Mouse (Mus musculus): ENCODE measurements around the gene Mmrn2. TPM values are rescaled to one million over a fixed set of nuclear protein-coding genes. Genes with fewer than 3 reads are reported as not detected.
A peak's percentile ranks its signal among the peaks of the same experiment; 100 is the strongest.

Gene Mmrn2
- 6.4 and 7.8 TPM in 2 replicates for polyA plus RNA-seq (2016; fragmentation: Nextera tagmentation; extraction: Ambion mirVana)

- no peaks in the 10 kb centered on the region for H3K27me3 ChIP-seq (replicated peaks; ENCODE audit: low read depth, poor library complexity, severe bottlenecking)
- H3K4me1 ChIP-seq: peaks cover 56% of the 10 kb centered on the region
- no peak for DNase-seq (ENCODE audit: low spot score)
- H3K36me3 ChIP-seq (replicated peaks): no peaks in the 10 kb centered on the region
- H3K27ac ChIP-seq (replicated peaks): peak within 1 kb of the TSS; percentile 72; the same call in 1 of the 2 replicates
- H3K9me3 ChIP-seq: no peaks in the 10 kb centered on the region
- peak within 1 kb of the TSS; percentile 14 for H3K4me3 ChIP-seq
- 77% methylated on average over 13 of the region's 13 CpGs for WGBS
These were observed at the start of gene Mmrn2 for GRCm38 (mm10) chr14:34375415-34375904. Gene Mmrn2 (plus strand): TSS chr14:34375465.

- H3K4me1 ChIP-seq: no peaks in the 10 kb centered on the region
- H3K4me3 ChIP-seq: no peak overlapping the region
- WGBS: 92% methylated on average over 3 of the region's 3 CpGs
- DNase-seq (ENCODE audit: low spot score): no peak
- no peaks in the 10 kb centered on the region for H3K9me3 ChIP-seq
- peaks cover 85% of the 10 kb centered on the region for H3K36me3 ChIP-seq (replicated peaks)
- no peak overlapping the region for H3K27ac ChIP-seq (replicated peaks)
- no peaks in the 10 kb centered on the region for H3K27me3 ChIP-seq (replicated peaks; ENCODE audit: low read depth, poor library complexity, severe bottlenecking)
These were observed 48.7 kb upstream of the Mmrn2 start for GRCm38 (mm10) chr14:34326606-34327005.

- Histone ChIP-seq H3K4me1 (no peaks in the 10 kb centered on the region), H3K27me3 (replicated peaks; ENCODE audit: low read depth, poor library complexity, severe bottlenecking) (no peaks in the 10 kb centered on the region), H3K4me3 (no peak overlapping the region), H3K27ac (replicated peaks) (no peak overlapping the region), H3K36me3 (replicated peaks) (peaks cover 92% of the 10 kb centered on the region), H3K9me3 (no peaks in the 10 kb centered on the region)
- DNase-seq (ENCODE audit: low spot score): no peak
- WGBS: 89% methylated on average over 1 of the region's 1 CpGs
These were observed 47.6 kb upstream of the Mmrn2 start for GRCm38 (mm10) chr14:34327618-34328017.

- WGBS: 94% methylated on average over 9 of the region's 9 CpGs
- H3K4me1 ChIP-seq: no peaks in the 10 kb centered on the region
- H3K27me3 ChIP-seq (replicated peaks; ENCODE audit: low read depth, poor library complexity, severe bottlenecking): no peaks in the 10 kb centered on the region
These were observed 44.6 kb upstream of the Mmrn2 start for GRCm38 (mm10) chr14:34330657-34331158.

GRCm38 (mm10) chr14:34331886-34332285 is 43.4 kb upstream of the Mmrn2 start:
- Histone ChIP-seq H3K27me3 (replicated peaks; ENCODE audit: low read depth, poor library complexity, severe bottlenecking) (no peaks in the 10 kb centered on the region), H3K36me3 (replicated peaks) (peaks cover 95% of the 10 kb centered on the region)

More at GRCm38 (mm10) chr14:34330657-34331158, 44.6 kb upstream of the Mmrn2 start:
- Histone ChIP-seq H3K9me3 (no peaks in the 10 kb centered on the region), H3K4me3 (no peak overlapping the region), H3K36me3 (replicated peaks) (peaks cover 95% of the 10 kb centered on the region), H3K27ac (replicated peaks) (no peak overlapping the region)
- no peak for DNase-seq (ENCODE audit: low spot score)

GRCm38 (mm10) chr14:34332476-34332875 is 42.8 kb upstream of the Mmrn2 start:
- Histone ChIP-seq H3K27ac (replicated peaks) (no peak overlapping the region), H3K4me1 (no peaks in the 10 kb centered on the region), H3K27me3 (replicated peaks; ENCODE audit: low read depth, poor library complexity, severe bottlenecking) (no peaks in the 10 kb centered on the region), H3K36me3 (replicated peaks) (peaks cover 96% of the 10 kb centered on the region), H3K4me3 (no peak overlapping the region), H3K9me3 (no peaks in the 10 kb centered on the region)
- no peak for DNase-seq (ENCODE audit: low spot score)
- WGBS: 89% methylated on average over 5 of the region's 5 CpGs

More at GRCm38 (mm10) chr14:34331886-34332285, 43.4 kb upstream of the Mmrn2 start:
- Histone ChIP-seq H3K9me3 (no peaks in the 10 kb centered on the region), H3K4me3 (no peak overlapping the region), H3K4me1 (no peaks in the 10 kb centered on the region), H3K27ac (replicated peaks) (no peak overlapping the region)
- WGBS: 89% methylated on average over 3 of the region's 3 CpGs
- DNase-seq (ENCODE audit: low spot score): no peak

- Histone ChIP-seq H3K36me3 (replicated peaks) (peaks cover 96% of the 10 kb centered on the region), H3K9me3 (no peaks in the 10 kb centered on the region)
These were observed 35.8 kb upstream of the Mmrn2 start for GRCm38 (mm10) chr14:34339446-34339845.

GRCm38 (mm10) chr14:34341993-34342392 is 33.3 kb upstream of the Mmrn2 start:
- Histone ChIP-seq H3K27ac (replicated peaks) (no peak overlapping the region), H3K4me1 (peaks cover 7% of the 10 kb centered on the region), H3K4me3 (no peak overlapping the region), H3K27me3 (replicated peaks; ENCODE audit: low read depth, poor library complexity, severe bottlenecking) (no peaks in the 10 kb centered on the region), H3K9me3 (no peaks in the 10 kb centered on the region), H3K36me3 (replicated peaks) (peaks cover 75% of the 10 kb centered on the region)
- no peak for DNase-seq (ENCODE audit: low spot score)
- WGBS: 91% methylated on average over 4 of the region's 4 CpGs

More at GRCm38 (mm10) chr14:34339446-34339845, 35.8 kb upstream of the Mmrn2 start:
- WGBS: 71% methylated on average over 1 of the region's 1 CpGs
- DNase-seq (ENCODE audit: low spot score): no peak
- H3K4me1 ChIP-seq: no peaks in the 10 kb centered on the region
- no peaks in the 10 kb centered on the region for H3K27me3 ChIP-seq (replicated peaks; ENCODE audit: low read depth, poor library complexity, severe bottlenecking)
- H3K27ac ChIP-seq (replicated peaks): no peak overlapping the region
- no peak overlapping the region for H3K4me3 ChIP-seq

- Histone ChIP-seq H3K27me3 (replicated peaks; ENCODE audit: low read depth, poor library complexity, severe bottlenecking) (no peaks in the 10 kb centered on the region), H3K4me1 (peaks cover 7% of the 10 kb centered on the region), H3K9me3 (no peaks in the 10 kb centered on the region), H3K36me3 (replicated peaks) (peaks cover 64% of the 10 kb centered on the region), H3K4me3 (no peak overlapping the region), H3K27ac (replicated peaks) (no peak overlapping the region)
- no peak for DNase-seq (ENCODE audit: low spot score)
- WGBS: 91% methylated on average over 4 of the region's 4 CpGs
These were observed 32.2 kb upstream of the Mmrn2 start for GRCm38 (mm10) chr14:34343078-34343477.

- H3K36me3 ChIP-seq (replicated peaks): peaks cover 51% of the 10 kb centered on the region
- DNase-seq (ENCODE audit: low spot score): no peak
- no peaks in the 10 kb centered on the region for H3K27me3 ChIP-seq (replicated peaks; ENCODE audit: low read depth, poor library complexity, severe bottlenecking)
- WGBS: 90% methylated on average over 5 of the region's 5 CpGs
- no peaks in the 10 kb centered on the region for H3K9me3 ChIP-seq
- no peak overlapping the region for H3K4me3 ChIP-seq
- peaks cover 7% of the 10 kb centered on the region for H3K4me1 ChIP-seq
- H3K27ac ChIP-seq (replicated peaks): no peak overlapping the region
These were observed 30.9 kb upstream of the Mmrn2 start for GRCm38 (mm10) chr14:34344361-34344760.

- H3K27me3 ChIP-seq (replicated peaks; ENCODE audit: low read depth, poor library complexity, severe bottlenecking): no peaks in the 10 kb centered on the region
- 54% methylated on average over 12 of the region's 12 CpGs for WGBS
- no peak overlapping the region for H3K4me3 ChIP-seq
- H3K36me3 ChIP-seq (replicated peaks): peaks cover 37% of the 10 kb centered on the region
- no peaks in the 10 kb centered on the region for H3K9me3 ChIP-seq
- H3K27ac ChIP-seq (replicated peaks): no peak overlapping the region
- peaks cover 7% of the 10 kb centered on the region for H3K4me1 ChIP-seq
- DNase-seq (ENCODE audit: low spot score): no peak
These were observed 29.3 kb upstream of the Mmrn2 start for GRCm38 (mm10) chr14:34345771-34346566.

GRCm38 (mm10) chr14:34347084-34347483 is 28.2 kb upstream of the Mmrn2 start:
- DNase-seq (ENCODE audit: low spot score): no peak
- H3K4me3 ChIP-seq: no peak overlapping the region
- peaks cover 11% of the 10 kb centered on the region for H3K4me1 ChIP-seq
- no peak overlapping the region for H3K27ac ChIP-seq (replicated peaks)
- H3K9me3 ChIP-seq: no peaks in the 10 kb centered on the region
- H3K36me3 ChIP-seq (replicated peaks): peaks cover 26% of the 10 kb centered on the region
- WGBS: 96% methylated on average over 5 of the region's 5 CpGs
- H3K27me3 ChIP-seq (replicated peaks; ENCODE audit: low read depth, poor library complexity, severe bottlenecking): no peaks in the 10 kb centered on the region

- WGBS: 87% methylated on average over 7 of the region's 7 CpGs
- Histone ChIP-seq H3K36me3 (replicated peaks) (peaks cover 14% of the 10 kb centered on the region), H3K27ac (replicated peaks) (no peak overlapping the region), H3K27me3 (replicated peaks; ENCODE audit: low read depth, poor library complexity, severe bottlenecking) (no peaks in the 10 kb centered on the region), H3K4me1 (peaks cover 11% of the 10 kb centered on the region), H3K4me3 (no peak overlapping the region), H3K9me3 (no peaks in the 10 kb centered on the region)
- no peak for DNase-seq (ENCODE audit: low spot score)
These were observed 27.0 kb upstream of the Mmrn2 start for GRCm38 (mm10) chr14:34348301-34348700.
